Mouse (Mus musculus) forebrain, embryonic 15.5 days (tissue): ENCODE data around the gene Tex38. TPM values are rescaled to one million over a fixed set of nuclear protein-coding genes. Genes with fewer than 3 reads are reported as not detected.
A peak's percentile ranks its signal among the peaks of the same experiment; 100 is the strongest.

Source experiments
- ATAC-seq: fragments of 200-750 bp; cut with Nextera tagmentation; replicated peaks from 2 replicates; pipeline ENCODE4 v1.8.0; 2017; ENCODE audit warnings: mild to moderate bottlenecking, moderate TSS enrichment, moderate library complexity
- H3K27ac ChIP-seq: fragments of 300-500 bp; sonication (generic); replicated peaks from 2 replicates; pipeline ENCODE4 v1.5.1; 2015; ENCODE audit warnings: mild to moderate bottlenecking, inconsistent platforms
- H3K27me3 ChIP-seq: fragments of 300-500 bp; sonication (generic); 2 replicates; pipeline ENCODE4 v1.6.1; 2015; ENCODE audit warnings: inconsistent platforms
- H3K36me3 ChIP-seq: fragments of 300-500 bp; sonication (generic); 2 replicates; pipeline ENCODE4 v1.6.1; 2015; ENCODE audit warnings: mild to moderate bottlenecking, inconsistent platforms
- H3K4me1 ChIP-seq: fragments of 300-500 bp; sonication (generic); 2 replicates; pipeline ENCODE4 v1.6.1; 2015; ENCODE audit warnings: inconsistent platforms
- H3K4me2 ChIP-seq: fragments of 300-500 bp; sonication (generic); replicated peaks from 2 replicates; pipeline ENCODE4 v1.6.1; 2015; ENCODE audit warnings: mild to moderate bottlenecking, inconsistent platforms
- H3K4me3 ChIP-seq: fragments of 300-500 bp; sonication (generic); 2 replicates; pipeline ENCODE4 v1.5.1; 2015; ENCODE audit warnings: mild to moderate bottlenecking, inconsistent platforms
- H3K9ac ChIP-seq: fragments of 300-500 bp; sonication (generic); replicated peaks from 2 replicates; pipeline ENCODE4 v1.6.1; 2015; ENCODE audit warnings: mild to moderate bottlenecking, inconsistent platforms
- H3K9me3 ChIP-seq: fragments of 300-500 bp; sonication (generic); 2 replicates; pipeline ENCODE4 v1.6.1; 2016; ENCODE audit warnings: inconsistent platforms
- WGBS: fragments of 180-500 bp; shearing (Covaris S2); methylation state at CpG from one replicate; pipeline ENCODE4 v1.1.7; 2015; ENCODE audit warnings: mixed read lengths; 5-methylcytosine and 5-hydroxymethylcytosine counted together
- polyA plus RNA-seq: library from polyadenylated mRNA; unstranded; fragments of >200 nt; fragmentation: Nextera tagmentation; extraction: Ambion mirVana; gene quantifications from 2 replicates; pipeline ENCODE4 v1.2.1, GENCODE M21; 2015

Tex38 gene
- 0.59 TPM in 1 of 2 replicates, not detected in the other for polyA plus RNA-seq

GRCm38 (mm10) chr4:115780918-115781317 is at the start of gene Tex38:
Tex38 (minus strand) TSS chr4:115781018.
- no peaks in the 10 kb centered on the region for H3K27me3 ChIP-seq
- H3K4me1 ChIP-seq = peaks cover 15% of the 10 kb centered on the region
- no peaks in the 10 kb centered on the region for H3K9me3 ChIP-seq
- H3K27ac ChIP-seq = no peak within 1 kb of the TSS
- H3K4me3 ChIP-seq = no peak within 1 kb of the TSS
- WGBS = 78% methylated on average over 3 of the region's 3 CpGs
- no peak for ATAC-seq
- H3K9ac ChIP-seq = no peak within 1 kb of the TSS
- H3K36me3 ChIP-seq = peaks cover 12% of the 10 kb centered on the region; the same call in 1 of the 2 replicates
- no peak within 1 kb of the TSS for H3K4me2 ChIP-seq

DNA sequence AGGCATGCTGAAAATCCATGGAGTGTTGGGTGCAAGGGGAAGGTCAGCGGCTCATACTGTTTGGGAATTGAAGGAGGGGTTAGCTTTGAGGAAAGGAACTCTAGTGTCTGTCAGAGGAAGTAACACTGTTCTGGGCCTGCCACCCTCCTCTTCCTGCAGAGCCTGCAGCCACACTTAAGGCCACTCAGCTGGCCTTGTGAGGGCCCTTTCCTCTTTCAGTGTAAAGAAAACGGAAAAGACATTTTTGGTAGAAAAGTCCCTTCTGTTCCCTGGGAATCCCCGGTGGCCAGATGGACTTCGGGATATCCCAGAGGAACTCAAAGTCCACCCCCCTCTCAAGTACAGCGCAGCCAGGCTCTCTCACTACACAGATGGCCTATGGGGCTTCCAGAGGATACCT is 49.7 kb upstream of the Tex38 start:
- no peak overlapping the region for H3K4me3 ChIP-seq
- H3K27ac ChIP-seq = no peak overlapping the region
- H3K4me2 ChIP-seq = no peak overlapping the region
- H3K27me3 ChIP-seq = no peaks in the 10 kb centered on the region
- H3K36me3 ChIP-seq = no peaks in the 10 kb centered on the region
- no peak for ATAC-seq
- no peaks in the 10 kb centered on the region for H3K9me3 ChIP-seq
- no peak overlapping the region for H3K9ac ChIP-seq
- H3K4me1 ChIP-seq = peaks cover 13% of the 10 kb centered on the region
- 87% methylated on average over 5 of the region's 5 CpGs for WGBS

DNA sequence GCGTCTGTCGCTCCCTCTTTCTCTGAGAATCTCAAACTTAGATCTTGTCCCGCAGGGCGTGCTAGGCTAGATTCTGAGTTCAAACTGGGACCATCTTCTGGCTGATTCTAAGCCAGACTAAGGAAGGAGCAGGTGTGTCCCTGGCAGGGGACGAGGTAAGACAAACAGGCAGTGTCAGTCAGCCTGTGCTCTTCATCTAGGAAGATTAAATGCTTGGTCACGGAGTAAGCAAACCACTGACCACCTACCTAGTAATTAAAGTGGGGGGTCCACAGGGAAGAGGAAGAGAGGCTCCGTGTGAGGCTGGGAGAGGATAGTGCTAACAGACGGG is 47.7 kb upstream of the Tex38 start:
- no peak overlapping the region for H3K27ac ChIP-seq
- no peaks in the 10 kb centered on the region for H3K36me3 ChIP-seq
- peak overlapping the region; percentile 68 for H3K4me3 ChIP-seq
- peak overlapping the region; percentile 63 for H3K9ac ChIP-seq
- no peaks in the 10 kb centered on the region for H3K9me3 ChIP-seq
- no peaks in the 10 kb centered on the region for H3K27me3 ChIP-seq
- peaks cover 13% of the 10 kb centered on the region for H3K4me1 ChIP-seq
- no peak; the same call in none of the 2 replicates for ATAC-seq
- 5% methylated on average over 8 of the region's 8 CpGs for WGBS
- peak overlapping the region; percentile 90 for H3K4me2 ChIP-seq

- peaks cover 13% of the 10 kb centered on the region for H3K4me1 ChIP-seq
- no peaks in the 10 kb centered on the region for H3K9me3 ChIP-seq
- peak within 1 kb of the TSS; percentile 90 for H3K4me2 ChIP-seq
- peak within 1 kb of the TSS; percentile 63 for H3K9ac ChIP-seq
- no peaks in the 10 kb centered on the region for H3K36me3 ChIP-seq
- H3K27ac ChIP-seq = peak within 1 kb of the TSS; percentile 38
- peak; percentile 85 for ATAC-seq
- H3K4me3 ChIP-seq = peak within 1 kb of the TSS; percentile 68
- under 1% methylated on average over 55 of the region's 57 CpGs for WGBS
- no peaks in the 10 kb centered on the region for H3K27me3 ChIP-seq
Measured at GRCm38 (mm10) chr4:115827888-115828571, 47.2 kb upstream of the Tex38 start, which contains the start of gene Mob3c. Mob3c (plus strand) TSS chr4:115828092.

GRCm38 (mm10) chr4:115827535-115827887 is 46.7 kb upstream of the Tex38 start:
- Histone ChIP-seq H3K4me3 (peak overlapping the region; percentile 68), H3K27ac (peak overlapping the region; percentile 38; the same call in 1 of the 2 replicates)
- peak; percentile 18; the same call in 1 of the 2 replicates for ATAC-seq

GRCm38 (mm10) chr4:115827066-115827465 is 46.2 kb upstream of the Tex38 start:
- no peak overlapping the region for H3K9ac ChIP-seq
- H3K9me3 ChIP-seq = no peaks in the 10 kb centered on the region
- 69% methylated on average over 3 of the region's 3 CpGs for WGBS
- ATAC-seq = no peak
- H3K4me2 ChIP-seq = peak overlapping the region; percentile 90
- no peak overlapping the region; the same call in 1 of the 2 replicates for H3K4me3 ChIP-seq
- H3K27ac ChIP-seq = no peak overlapping the region
- no peaks in the 10 kb centered on the region for H3K27me3 ChIP-seq
- peaks cover 13% of the 10 kb centered on the region for H3K4me1 ChIP-seq
- no peaks in the 10 kb centered on the region for H3K36me3 ChIP-seq

More at GRCm38 (mm10) chr4:115827535-115827887, 46.7 kb upstream of the Tex38 start:
- Histone ChIP-seq H3K36me3 (no peaks in the 10 kb centered on the region), H3K9ac (peak overlapping the region; percentile 63), H3K27me3 (no peaks in the 10 kb centered on the region), H3K9me3 (no peaks in the 10 kb centered on the region), H3K4me1 (peaks cover 13% of the 10 kb centered on the region), H3K4me2 (peak overlapping the region; percentile 90)
- 3% methylated on average over 4 of the region's 4 CpGs for WGBS

- no peaks in the 10 kb centered on the region for H3K36me3 ChIP-seq
- H3K4me3 ChIP-seq = no peak overlapping the region
- H3K4me2 ChIP-seq = no peak overlapping the region
- ATAC-seq = no peak
- peaks cover 13% of the 10 kb centered on the region for H3K4me1 ChIP-seq
- WGBS = 81% methylated on average over 2 of the region's 2 CpGs
- no peaks in the 10 kb centered on the region for H3K27me3 ChIP-seq
- no peaks in the 10 kb centered on the region for H3K9me3 ChIP-seq
- no peak overlapping the region for H3K9ac ChIP-seq
- no peak overlapping the region for H3K27ac ChIP-seq
Measured at GRCm38 (mm10) chr4:115825271-115825670, 44.5 kb upstream of the Tex38 start.

- H3K9me3 ChIP-seq = no peaks in the 10 kb centered on the region
- H3K4me1 ChIP-seq = peaks cover 13% of the 10 kb centered on the region
- no peak for ATAC-seq
- no peaks in the 10 kb centered on the region for H3K36me3 ChIP-seq
- H3K27me3 ChIP-seq = no peaks in the 10 kb centered on the region
- H3K27ac ChIP-seq = no peak overlapping the region
- no peak overlapping the region for H3K4me2 ChIP-seq
- no peak overlapping the region for H3K4me3 ChIP-seq
- WGBS = 78% methylated on average over 2 of the region's 2 CpGs
- no peak overlapping the region for H3K9ac ChIP-seq
Measured at GRCm38 (mm10) chr4:115824178-115824577, 43.4 kb upstream of the Tex38 start.

GRCm38 (mm10) chr4:115821928-115822327 is 41.1 kb upstream of the Tex38 start:
- H3K4me2 ChIP-seq = no peak overlapping the region
- H3K27ac ChIP-seq = no peak overlapping the region
- H3K27me3 ChIP-seq = no peaks in the 10 kb centered on the region
- 71% methylated on average over 3 of the region's 3 CpGs for WGBS
- no peaks in the 10 kb centered on the region for H3K9me3 ChIP-seq
- no peak overlapping the region for H3K4me3 ChIP-seq
- no peak for ATAC-seq
- no peaks in the 10 kb centered on the region for H3K36me3 ChIP-seq
- no peaks in the 10 kb centered on the region for H3K4me1 ChIP-seq
- H3K9ac ChIP-seq = no peak overlapping the region

GRCm38 (mm10) chr4:115821431-115821830 is 40.6 kb upstream of the Tex38 start:
- Histone ChIP-seq H3K4me3 (no peak overlapping the region), H3K9me3 (no peaks in the 10 kb centered on the region), H3K27me3 (no peaks in the 10 kb centered on the region), H3K4me1 (no peaks in the 10 kb centered on the region), H3K4me2 (no peak overlapping the region), H3K36me3 (no peaks in the 10 kb centered on the region), H3K9ac (no peak overlapping the region), H3K27ac (no peak overlapping the region)
- ATAC-seq = no peak

DNA sequence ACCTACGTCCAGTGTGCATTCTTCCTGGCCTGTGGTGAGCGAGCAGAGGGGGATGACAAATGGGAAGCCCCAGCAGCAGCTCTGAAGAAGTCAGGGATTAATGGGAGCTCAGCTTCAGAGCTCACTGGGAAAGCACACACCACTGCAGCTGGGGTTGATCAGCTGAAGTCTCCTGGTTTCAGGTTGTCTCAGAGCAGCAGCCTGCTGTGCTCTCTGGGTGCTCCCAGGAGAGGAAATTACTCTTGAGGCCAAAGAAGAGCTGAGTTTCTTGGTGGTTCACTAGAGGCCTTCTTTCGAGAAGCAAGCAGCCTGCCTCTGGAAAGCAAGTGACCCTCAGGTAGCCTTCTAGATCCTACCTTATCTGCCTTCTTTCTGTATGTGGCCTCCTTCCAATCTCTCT is 40.1 kb upstream of the Tex38 start:
- Histone ChIP-seq H3K27ac (no peak overlapping the region), H3K27me3 (no peaks in the 10 kb centered on the region), H3K4me3 (no peak overlapping the region), H3K9ac (no peak overlapping the region), H3K36me3 (no peaks in the 10 kb centered on the region), H3K4me2 (no peak overlapping the region), H3K4me1 (no peaks in the 10 kb centered on the region), H3K9me3 (no peaks in the 10 kb centered on the region)
- 78% methylated on average over 3 of the region's 3 CpGs for WGBS
- no peak for ATAC-seq

- no peak overlapping the region for H3K4me2 ChIP-seq
- H3K4me3 ChIP-seq = no peak overlapping the region
- H3K9ac ChIP-seq = no peak overlapping the region
- H3K36me3 ChIP-seq = 0 out of 2 replicates have a peak, but pooled peaks cover 2% of the 10 kb centered on the region
- ATAC-seq = no peak
- H3K27ac ChIP-seq = no peak overlapping the region
- H3K9me3 ChIP-seq = no peaks in the 10 kb centered on the region
- WGBS = 82% methylated on average over 3 of the region's 3 CpGs
- H3K27me3 ChIP-seq = no peaks in the 10 kb centered on the region
- no peaks in the 10 kb centered on the region for H3K4me1 ChIP-seq
Measured at GRCm38 (mm10) chr4:115820199-115820598, 39.4 kb upstream of the Tex38 start.

DNA sequence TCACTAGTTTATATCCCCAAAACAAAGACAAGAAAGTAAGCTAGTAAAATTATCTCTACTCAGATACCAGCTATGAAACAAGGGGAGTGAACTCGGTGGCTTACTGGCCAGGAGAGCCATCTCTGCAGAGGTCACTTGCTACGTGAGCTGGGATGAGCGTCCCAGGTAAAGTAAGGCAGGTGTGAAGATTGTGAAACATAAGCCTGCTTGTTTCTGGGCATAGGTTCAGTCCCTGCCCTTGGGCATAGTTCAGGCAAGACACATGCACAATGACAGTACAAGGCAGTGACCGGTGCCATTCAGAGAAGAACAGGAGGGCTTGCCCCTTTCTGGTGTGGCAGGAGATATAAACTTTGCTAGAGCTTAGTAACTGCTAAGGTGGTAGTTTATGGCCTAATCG is 34.8 kb upstream of the Tex38 start:
- no peak for ATAC-seq
- Histone ChIP-seq H3K36me3 (peaks cover 15% of the 10 kb centered on the region; the same call in 1 of the 2 replicates), H3K27me3 (no peaks in the 10 kb centered on the region), H3K9ac (no peak overlapping the region), H3K9me3 (no peaks in the 10 kb centered on the region), H3K4me2 (no peak overlapping the region), H3K27ac (no peak overlapping the region), H3K4me1 (no peaks in the 10 kb centered on the region), H3K4me3 (no peak overlapping the region)
- WGBS = 95% methylated on average over 5 of the region's 5 CpGs
